Mouse (Mus musculus) cerebellum, adult 2 months (tissue): ENCODE measurements at regions not wholly inside any gene's neighbourhood (a gene's known extent, or its start where the extent isn't known, plus 50 kb on each side); places are given as distances from the start of the nearest gene placed in this dataset.

Source experiments
- DNase-seq, 2 experiments: peaks; one replicate each; pipeline ENCODE4 v3.0.0; 2021
- H3K27ac ChIP-seq: fragments of 200-500 bp; 2 replicates; pipeline ENCODE4 v1.5.1; 2012; ENCODE audit warnings: low read length, control low read depth, inconsistent platforms; ENCODE audit not compliant: insufficient read depth
- H3K27me3 ChIP-seq: fragments of 200-500 bp; 2 replicates; pipeline ENCODE4 v1.6.1; 2012; ENCODE audit warnings: inconsistent platforms, mild to moderate bottlenecking, low read length, moderate library complexity; ENCODE audit not compliant: control insufficient read depth, insufficient read depth
- H3K4me1 ChIP-seq: fragments of 200-500 bp; 2 replicates; pipeline ENCODE4 v1.6.1; 2011; ENCODE audit warnings: low read length; ENCODE audit not compliant: control insufficient read depth, insufficient read depth
- H3K4me3 ChIP-seq: fragments of 200-500 bp; replicated peaks from 2 replicates; pipeline ENCODE3; 2011; ENCODE audit warnings: mild to moderate bottlenecking, low read depth, low read length, control low read depth; ENCODE audit not compliant: insufficient read depth
- CTCF ChIP-seq: fragments of 200-500 bp; IDR thresholded peaks from 2 replicates; pipeline ENCODE4 v1.5.1; 2011; ENCODE audit warnings: low read depth, mild to moderate bottlenecking, control low read depth, low read length, moderate library complexity, borderline replicate concordance; ENCODE audit not compliant: insufficient read depth
- POLR2A ChIP-seq: fragments of 200-500 bp; IDR thresholded peaks from 2 replicates; pipeline ENCODE4 v1.6.1; 2011; ENCODE audit warnings: low read length, control low read depth, borderline replicate concordance; ENCODE audit not compliant: insufficient read depth
- WGBS: fragments of 180-500 bp; shearing (Covaris S2); methylation state at CpG from one replicate; pipeline ENCODE4 v1.1.7; 2018; 5-methylcytosine and 5-hydroxymethylcytosine counted together

DNA sequence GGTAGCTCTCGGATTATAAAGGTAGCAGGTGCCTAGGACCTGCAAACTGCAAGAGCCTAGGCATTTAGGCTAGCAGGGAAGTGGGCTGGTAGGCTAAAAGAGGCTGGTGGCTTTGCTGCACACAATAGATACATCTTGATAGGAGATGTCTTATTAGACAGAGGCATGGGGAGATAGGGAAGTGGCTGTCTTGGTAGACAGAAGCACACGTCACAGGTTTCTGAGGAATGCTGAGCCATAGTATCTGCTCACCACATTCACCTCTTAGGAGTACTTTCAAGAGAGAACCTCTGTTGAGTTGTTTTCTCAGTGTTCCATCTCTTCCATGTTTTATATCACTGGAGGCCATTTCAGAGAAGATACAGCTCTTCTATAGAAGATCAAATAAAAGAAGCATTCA, 89.8 kb upstream of the Fggy start:
- no peak overlapping the region for H3K4me3 ChIP-seq
- H3K27ac ChIP-seq = no peak overlapping the region
- no peak for DNase-seq
- TF ChIP-seq CTCF (no peak), POLR2A (no peak)
- 82% methylated on average over 2 of the region's 2 CpGs for WGBS
- H3K27me3 ChIP-seq = no peaks in the 10 kb centered on the region
- no peaks in the 10 kb centered on the region for H3K4me1 ChIP-seq

GRCm38 (mm10) chr4:95474726-95475406, 82.4 kb upstream of the Fggy start:
- 55% methylated on average over 5 of the region's 5 CpGs for WGBS

GRCm38 (mm10) chr4:95476071-95476724, 81.1 kb upstream of the Fggy start:
- DNase-seq = no peak
- Histone ChIP-seq H3K4me1 (no peaks in the 10 kb centered on the region), H3K27me3 (no peaks in the 10 kb centered on the region), H3K4me3 (no peak overlapping the region), H3K27ac (no peak overlapping the region)
- 59% methylated on average over 12 of the region's 12 CpGs for WGBS
- TF ChIP-seq CTCF (no peak), POLR2A (no peak)

More at GRCm38 (mm10) chr4:95474726-95475406, 82.4 kb upstream of the Fggy start:
- no peak for DNase-seq
- Histone ChIP-seq H3K4me1 (no peaks in the 10 kb centered on the region), H3K4me3 (no peak overlapping the region), H3K27ac (no peak overlapping the region), H3K27me3 (no peaks in the 10 kb centered on the region)
- TF ChIP-seq POLR2A (no peak), CTCF (no peak)

DNA sequence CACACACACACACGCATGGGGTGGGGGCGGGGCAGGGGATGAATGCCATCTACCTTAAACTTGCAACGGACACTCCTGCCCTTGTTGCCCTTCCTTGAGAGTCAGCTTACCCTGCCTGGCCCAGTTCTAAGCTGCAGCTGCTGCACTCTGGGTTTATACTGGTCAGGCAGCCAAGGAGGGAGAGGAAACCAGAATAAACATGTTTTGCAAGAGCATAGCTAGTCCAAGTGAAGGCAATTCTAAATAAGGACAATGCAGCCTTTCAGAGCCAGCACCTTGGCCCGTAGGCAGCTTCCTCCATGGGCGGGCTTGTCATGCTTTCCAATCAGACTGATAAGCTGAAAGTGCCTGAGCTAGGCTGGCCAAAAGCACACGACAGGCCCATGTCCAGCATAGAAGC, 73.7 kb upstream of the Fggy start:
- 43% methylated on average over 6 of the region's 6 CpGs for WGBS
- TF ChIP-seq CTCF (no peak), POLR2A (no peak)

GRCm38 (mm10) chr4:95487323-95487722, 70.0 kb upstream of the Fggy start:
- Histone ChIP-seq H3K4me1 (no peaks in the 10 kb centered on the region), H3K27me3 (no peaks in the 10 kb centered on the region), H3K27ac (no peak overlapping the region), H3K4me3 (no peak overlapping the region)
- no peak for DNase-seq
- TF ChIP-seq POLR2A = no peak
- no peak for TF ChIP-seq CTCF
- WGBS = 8% methylated on average over 7 of the region's 7 CpGs

More for the DNA sequence above, 73.7 kb upstream of the Fggy start:
- Histone ChIP-seq H3K27me3 (no peaks in the 10 kb centered on the region), H3K27ac (no peak overlapping the region), H3K4me1 (no peaks in the 10 kb centered on the region), H3K4me3 (no peak overlapping the region)
- DNase-seq = no peak

DNA sequence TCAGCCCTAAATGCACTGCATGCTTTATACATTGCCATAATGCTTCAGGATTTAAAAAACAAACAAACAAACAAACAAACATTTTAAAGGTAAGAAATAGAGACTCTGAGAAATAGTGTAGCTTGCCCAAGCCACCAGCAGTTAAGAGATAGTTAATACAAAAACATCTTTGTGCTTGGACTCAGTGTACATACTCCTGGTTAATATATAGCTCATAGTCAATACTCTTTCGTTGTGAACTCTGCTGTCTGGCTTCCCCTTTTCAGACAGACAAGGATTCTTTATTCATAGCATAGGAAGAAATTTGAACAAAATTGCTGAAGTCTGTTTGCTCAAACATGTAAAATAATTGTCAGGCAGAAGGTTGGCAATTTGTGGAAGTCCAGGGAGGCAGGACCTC, 69.3 kb upstream of the Fggy start:
- no peak overlapping the region for H3K4me3 ChIP-seq
- TF ChIP-seq POLR2A (no peak), CTCF (no peak)
- 94% methylated on average over 1 of the region's 1 CpGs for WGBS
- no peak for DNase-seq
- H3K27me3 ChIP-seq = no peaks in the 10 kb centered on the region
- H3K4me1 ChIP-seq = no peaks in the 10 kb centered on the region
- H3K27ac ChIP-seq = no peak overlapping the region

DNA sequence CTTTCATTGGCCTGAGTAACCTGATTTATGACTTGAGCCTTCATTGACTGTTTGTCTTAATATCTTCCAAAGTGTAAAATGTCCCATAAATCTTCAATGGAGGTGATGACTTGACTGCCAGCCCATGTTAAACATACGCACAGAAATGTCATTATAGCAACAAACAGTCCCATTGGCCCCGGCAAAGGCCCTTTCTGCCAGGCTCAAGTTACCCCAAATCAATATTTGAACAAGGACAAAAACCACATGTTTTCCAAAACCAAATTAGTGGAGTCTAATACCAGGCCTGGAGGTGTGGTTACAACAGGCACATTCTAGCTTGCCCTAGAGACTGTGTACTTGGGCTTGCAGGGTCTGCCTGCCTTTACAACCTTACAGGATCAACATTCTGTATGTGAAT, 68.2 kb upstream of the Fggy start:
- DNase-seq = no peak
- no peaks in the 10 kb centered on the region for H3K27me3 ChIP-seq
- WGBS = 98% methylated on average over 2 of the region's 2 CpGs
- TF ChIP-seq POLR2A = no peak
- TF ChIP-seq CTCF = no peak
- H3K4me3 ChIP-seq = no peak overlapping the region
- no peaks in the 10 kb centered on the region for H3K4me1 ChIP-seq
- H3K27ac ChIP-seq = no peak overlapping the region

GRCm38 (mm10) chr4:95500265-95500664, 57.0 kb upstream of the Fggy start:
- WGBS = 86% methylated on average over 3 of the region's 3 CpGs
- Histone ChIP-seq H3K4me3 (no peak overlapping the region), H3K27ac (no peak overlapping the region), H3K27me3 (no peaks in the 10 kb centered on the region), H3K4me1 (no peaks in the 10 kb centered on the region)
- TF ChIP-seq POLR2A = no peak
- no peak for TF ChIP-seq CTCF
- no peak for DNase-seq
